Mouse (Mus musculus): ENCODE results near the gene Lrrc34. TPM values are rescaled to one million over a fixed set of nuclear protein-coding genes. Genes with fewer than 3 reads are reported as not detected.

The Lrrc34 gene
- polyA plus RNA-seq, 1 experiment = 36.1 TPM

DNA sequence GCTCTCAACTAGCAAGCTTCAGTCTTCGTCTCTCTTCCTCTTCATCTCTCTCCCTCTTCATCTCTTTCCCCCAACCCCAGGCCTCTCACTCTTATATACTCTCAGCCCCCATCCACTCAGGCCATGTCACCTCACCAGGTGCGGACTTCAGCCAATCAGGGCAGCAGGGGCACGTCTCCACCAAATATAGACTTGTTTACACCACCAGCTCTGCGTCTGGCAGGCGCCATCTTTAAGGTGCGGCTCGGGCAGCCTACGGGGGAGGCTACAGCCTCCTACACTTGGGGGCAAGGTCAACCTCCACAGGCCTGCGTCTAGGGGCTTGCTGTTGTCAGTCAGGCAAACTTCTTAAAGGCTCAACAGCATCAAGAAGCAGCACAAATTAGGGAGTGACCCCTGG, 10.8 kb upstream of the Lrrc34 start:
- no peaks in the 10 kb centered on the region for H3K36me3 ChIP-seq (ENCODE audit: control insufficient read depth, insufficient read depth, low read length, poor library complexity, severe bottlenecking)
- H3K27ac ChIP-seq (ENCODE audit: insufficient read depth, low read length) = no peak overlapping the region
- peaks cover 6% of the 10 kb centered on the region for H3K4me1 ChIP-seq (ENCODE audit: control insufficient read depth, insufficient read depth, low read length)
- H3K4me3 ChIP-seq (ENCODE audit: low read depth, low read length) = no peak overlapping the region
- H3K9me3 ChIP-seq (replicated peaks; ENCODE audit: control insufficient read depth, insufficient read depth, low read length, poor library complexity, severe bottlenecking) = no peaks in the 10 kb centered on the region
- TF ChIP-seq POLR2A (IDR thresholded peaks at IDR 0.05; ENCODE audit: insufficient read depth, low read length) = no peak
- no peak for TF ChIP-seq EP300 (IDR thresholded peaks at IDR 0.05; ENCODE audit: insufficient read depth, low read depth, low read length)
- no peak for TF ChIP-seq CTCF (IDR thresholded peaks at IDR 0.05; ENCODE audit: low read depth, low read length)
- no peaks in the 10 kb centered on the region for H3K27me3 ChIP-seq (ENCODE audit: control insufficient read depth, insufficient read depth, low read length, poor library complexity, severe bottlenecking)
- no peak overlapping the region for H3K9ac ChIP-seq (ENCODE audit: low read depth, poor library complexity, severe bottlenecking)

DNA sequence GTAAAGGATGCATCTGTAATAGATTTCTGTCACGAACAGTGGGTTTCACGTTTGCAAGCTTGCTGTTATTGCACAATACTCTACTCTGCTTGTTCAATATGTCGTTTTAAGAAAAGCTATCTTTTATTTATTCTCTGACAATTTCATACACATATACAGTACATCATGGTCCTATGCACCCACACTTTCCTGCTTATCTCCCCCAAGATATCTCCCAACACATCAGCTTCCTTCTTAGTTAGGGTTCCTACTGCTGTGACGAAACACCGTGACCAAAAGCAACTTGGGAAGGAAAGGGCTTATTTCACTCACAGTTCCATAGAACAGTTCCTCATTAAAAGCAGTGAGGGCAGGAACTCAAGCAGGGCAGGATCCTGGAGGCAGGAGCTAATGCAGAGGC, 8.3 kb upstream of the Lrrc34 start:
- no peaks in the 10 kb centered on the region for H3K27me3 ChIP-seq (ENCODE audit: control insufficient read depth, insufficient read depth, low read length, poor library complexity, severe bottlenecking)
- no peaks in the 10 kb centered on the region for H3K36me3 ChIP-seq (ENCODE audit: control insufficient read depth, insufficient read depth, low read length, poor library complexity, severe bottlenecking)
- H3K9me3 ChIP-seq (replicated peaks; ENCODE audit: control insufficient read depth, insufficient read depth, low read length, poor library complexity, severe bottlenecking) = no peaks in the 10 kb centered on the region
- no peak overlapping the region for H3K4me3 ChIP-seq (ENCODE audit: low read depth, low read length)
- no peak overlapping the region for H3K9ac ChIP-seq (ENCODE audit: low read depth, poor library complexity, severe bottlenecking)
- peaks cover 6% of the 10 kb centered on the region for H3K4me1 ChIP-seq (ENCODE audit: control insufficient read depth, insufficient read depth, low read length)
- TF ChIP-seq CTCF (IDR thresholded peaks at IDR 0.05; ENCODE audit: low read depth, low read length) = no peak
- TF ChIP-seq EP300 (IDR thresholded peaks at IDR 0.05; ENCODE audit: insufficient read depth, low read depth, low read length) = no peak
- no peak for TF ChIP-seq POLR2A (IDR thresholded peaks at IDR 0.05; ENCODE audit: insufficient read depth, low read length)
- H3K27ac ChIP-seq (ENCODE audit: insufficient read depth, low read length) = no peak overlapping the region

DNA sequence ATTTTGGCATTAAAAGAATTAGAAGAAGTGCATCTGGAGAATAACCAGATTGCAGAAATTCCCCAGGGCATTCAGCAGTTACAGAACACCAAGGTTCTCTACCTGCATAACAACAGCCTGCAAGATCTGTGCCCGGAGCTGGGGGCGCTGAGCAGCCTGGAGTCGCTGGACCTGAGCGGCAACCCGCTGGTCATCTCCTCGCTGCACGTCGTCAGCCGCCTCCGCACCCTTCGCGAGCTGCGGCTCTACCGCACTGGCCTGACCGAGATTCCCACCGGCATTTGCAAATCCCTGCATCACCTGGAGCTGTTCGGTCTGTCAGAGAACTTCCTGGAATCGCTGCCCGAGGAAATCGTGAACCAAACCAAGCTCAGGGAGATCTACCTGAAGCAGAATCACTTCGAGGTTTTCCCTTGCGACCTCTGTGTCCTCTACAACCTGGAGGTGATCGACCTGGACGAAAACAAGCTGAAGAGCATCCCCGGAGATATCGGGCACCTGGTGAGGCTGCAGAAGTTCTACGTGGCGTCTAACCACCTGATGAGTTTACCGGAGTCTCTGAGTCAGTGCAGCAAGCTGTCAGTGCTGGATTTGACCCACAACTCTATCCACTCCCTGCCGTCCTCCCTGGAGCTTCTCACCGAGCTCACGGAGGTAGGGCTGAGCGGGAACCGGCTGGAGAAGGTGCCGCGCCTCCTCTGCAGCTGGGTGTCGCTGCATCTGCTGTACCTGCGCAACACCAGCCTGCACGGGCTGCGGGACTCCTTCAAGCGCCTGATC, 2.6 kb upstream of the Lrrc34 start:
- H3K9me3 ChIP-seq (replicated peaks; ENCODE audit: control insufficient read depth, insufficient read depth, low read length, poor library complexity, severe bottlenecking) = no peaks in the 10 kb centered on the region
- H3K36me3 ChIP-seq (ENCODE audit: control insufficient read depth, insufficient read depth, low read length, poor library complexity, severe bottlenecking) = no peaks in the 10 kb centered on the region
- TF ChIP-seq EP300 (IDR thresholded peaks at IDR 0.05; ENCODE audit: insufficient read depth, low read depth, low read length) (0 out of 2 replicates have a peak, but pooled peaks have one; percentile 43), POLR2A (IDR thresholded peaks at IDR 0.05; ENCODE audit: insufficient read depth, low read length) (no peak), CTCF (IDR thresholded peaks at IDR 0.05; ENCODE audit: low read depth, low read length) (peak; percentile 57)
- H3K27me3 ChIP-seq (ENCODE audit: control insufficient read depth, insufficient read depth, low read length, poor library complexity, severe bottlenecking) = no peaks in the 10 kb centered on the region
- no peak overlapping the region; the same call in none of the 2 replicates for H3K9ac ChIP-seq (ENCODE audit: low read depth, poor library complexity, severe bottlenecking)
- H3K4me1 ChIP-seq (ENCODE audit: control insufficient read depth, insufficient read depth, low read length) = peaks cover 3% of the 10 kb centered on the region
- no peak overlapping the region for H3K27ac ChIP-seq (ENCODE audit: insufficient read depth, low read length)
- H3K4me3 ChIP-seq (ENCODE audit: low read depth, low read length) = peak overlapping the region; percentile 58

DNA sequence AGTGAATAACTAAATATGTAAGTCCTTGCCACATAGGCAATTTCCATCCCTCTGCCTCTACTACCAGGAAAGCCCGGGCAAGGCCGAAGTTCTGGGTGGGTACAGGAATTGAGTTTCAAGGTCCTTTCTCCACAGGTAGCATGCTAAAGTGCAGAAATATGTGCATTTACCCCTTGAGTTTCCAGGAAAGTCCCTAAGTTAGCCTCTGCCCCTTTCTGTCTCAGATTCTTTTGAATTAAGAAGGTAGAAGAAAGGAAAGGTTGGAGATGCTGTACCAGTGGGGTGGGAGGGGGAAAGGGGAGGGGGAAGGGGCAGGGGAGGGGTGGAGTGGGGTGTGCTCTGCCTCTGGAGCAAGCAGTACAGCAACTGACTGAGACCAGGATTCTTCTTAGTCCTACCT, 797 bp upstream of the Lrrc34 start:
- Histone ChIP-seq H3K4me3 (ENCODE audit: low read depth, low read length) (peak overlapping the region; percentile 67), H3K27ac (ENCODE audit: insufficient read depth, low read length) (peak overlapping the region; percentile 93), H3K36me3 (ENCODE audit: control insufficient read depth, insufficient read depth, low read length, poor library complexity, severe bottlenecking) (peaks cover 9% of the 10 kb centered on the region), H3K27me3 (ENCODE audit: control insufficient read depth, insufficient read depth, low read length, poor library complexity, severe bottlenecking) (no peaks in the 10 kb centered on the region), H3K9me3 (replicated peaks; ENCODE audit: control insufficient read depth, insufficient read depth, low read length, poor library complexity, severe bottlenecking) (no peaks in the 10 kb centered on the region), H3K4me1 (ENCODE audit: control insufficient read depth, insufficient read depth, low read length) (peaks cover 3% of the 10 kb centered on the region), H3K9ac (ENCODE audit: low read depth, poor library complexity, severe bottlenecking) (peak overlapping the region; percentile 51; the same call in 1 of the 2 replicates)
- no peak for TF ChIP-seq POLR2A (IDR thresholded peaks at IDR 0.05; ENCODE audit: insufficient read depth, low read length)
- TF ChIP-seq CTCF (IDR thresholded peaks at IDR 0.05; ENCODE audit: low read depth, low read length) = no peak
- no peak for TF ChIP-seq EP300 (IDR thresholded peaks at IDR 0.05; ENCODE audit: insufficient read depth, low read depth, low read length)

DNA sequence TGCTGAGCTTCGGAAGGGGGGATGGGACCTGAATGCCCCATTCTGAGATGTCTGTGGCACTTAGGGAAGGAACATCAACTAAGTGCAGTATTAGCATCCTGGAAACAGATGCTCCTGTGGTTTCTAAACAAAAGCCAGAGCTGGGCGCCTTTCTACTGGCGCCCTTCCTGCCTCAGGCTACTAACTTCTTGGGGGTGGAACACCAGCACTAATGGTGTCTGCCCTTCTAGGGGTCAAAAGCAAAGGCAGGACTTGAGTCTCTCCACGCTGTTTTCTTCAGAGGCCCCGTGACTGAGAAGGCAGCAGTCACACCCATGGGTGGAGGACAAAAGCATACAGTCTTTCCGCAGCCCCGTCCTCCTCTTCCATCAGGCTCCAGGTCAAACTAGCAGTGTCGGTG, 908 bp downstream of the Lrrc34 start:
- TF ChIP-seq POLR2A (IDR thresholded peaks at IDR 0.05; ENCODE audit: insufficient read depth, low read length) (no peak), EP300 (IDR thresholded peaks at IDR 0.05; ENCODE audit: insufficient read depth, low read depth, low read length) (peak; percentile 97), CTCF (IDR thresholded peaks at IDR 0.05; ENCODE audit: low read depth, low read length) (no peak)
- peaks cover 3% of the 10 kb centered on the region for H3K4me1 ChIP-seq (ENCODE audit: control insufficient read depth, insufficient read depth, low read length)
- peak overlapping the region; percentile 44 for H3K4me3 ChIP-seq (ENCODE audit: low read depth, low read length)
- peak overlapping the region; percentile 95 for H3K27ac ChIP-seq (ENCODE audit: insufficient read depth, low read length)
- peak overlapping the region; percentile 84 for H3K9ac ChIP-seq (ENCODE audit: low read depth, poor library complexity, severe bottlenecking)
- peaks cover 15% of the 10 kb centered on the region for H3K36me3 ChIP-seq (ENCODE audit: control insufficient read depth, insufficient read depth, low read length, poor library complexity, severe bottlenecking)
- H3K27me3 ChIP-seq (ENCODE audit: control insufficient read depth, insufficient read depth, low read length, poor library complexity, severe bottlenecking) = no peaks in the 10 kb centered on the region
- no peaks in the 10 kb centered on the region for H3K9me3 ChIP-seq (replicated peaks; ENCODE audit: control insufficient read depth, insufficient read depth, low read length, poor library complexity, severe bottlenecking)

DNA sequence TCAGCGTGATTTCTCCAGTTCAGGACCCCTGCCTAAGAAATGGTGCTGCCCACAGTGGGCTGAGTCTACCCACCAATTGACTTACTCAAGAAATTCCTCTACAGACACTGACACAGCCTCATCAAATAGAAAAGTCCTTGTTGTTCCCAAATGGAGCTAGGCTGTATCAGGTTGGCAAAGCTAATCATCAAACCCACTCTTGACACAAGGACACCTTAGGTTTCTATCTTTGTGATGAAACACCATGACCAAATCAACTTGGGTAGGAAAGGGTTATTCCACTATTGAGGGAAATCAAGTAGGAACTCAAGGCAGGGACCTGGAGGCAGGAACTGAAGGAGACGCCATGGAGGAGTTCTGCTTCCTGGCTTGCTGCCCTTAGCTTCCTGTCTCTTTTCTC, 3.5 kb downstream of the Lrrc34 start, which contains the start of gene Lrriq4:
Gene Lrriq4 (plus strand): TSS at position 301 of the 400 bp plus-strand sequence.
- Histone ChIP-seq H3K27me3 (ENCODE audit: control insufficient read depth, insufficient read depth, low read length, poor library complexity, severe bottlenecking) (no peaks in the 10 kb centered on the region), H3K9me3 (replicated peaks; ENCODE audit: control insufficient read depth, insufficient read depth, low read length, poor library complexity, severe bottlenecking) (no peaks in the 10 kb centered on the region), H3K4me1 (ENCODE audit: control insufficient read depth, insufficient read depth, low read length) (peaks cover 1% of the 10 kb centered on the region), H3K27ac (ENCODE audit: insufficient read depth, low read length) (no peak within 1 kb of the TSS), H3K4me3 (ENCODE audit: low read depth, low read length) (no peak within 1 kb of the TSS), H3K9ac (ENCODE audit: low read depth, poor library complexity, severe bottlenecking) (no peak within 1 kb of the TSS), H3K36me3 (ENCODE audit: control insufficient read depth, insufficient read depth, low read length, poor library complexity, severe bottlenecking) (peaks cover 15% of the 10 kb centered on the region)
- no peak for TF ChIP-seq POLR2A (IDR thresholded peaks at IDR 0.05; ENCODE audit: insufficient read depth, low read length)
- no peak for TF ChIP-seq CTCF (IDR thresholded peaks at IDR 0.05; ENCODE audit: low read depth, low read length)
- TF ChIP-seq EP300 (IDR thresholded peaks at IDR 0.05; ENCODE audit: insufficient read depth, low read depth, low read length) = no peak

Data from ES-Bruce4 (cell line).